Mouse (Mus musculus) kidney, adult 2 months (tissue): ENCODE results near the gene Iqschfp.

Source experiments
- CTCF ChIP-seq: fragments of 200-500 bp; conservative IDR thresholded peaks from 2 replicates; pipeline ENCODE4 v1.5.1; 2011; ENCODE audit warnings: low read depth, mild to moderate bottlenecking, control low read depth, low read length, moderate library complexity, mixed read lengths; ENCODE audit not compliant: insufficient read depth, insufficient read length
- POLR2A ChIP-seq: fragments of 200-500 bp; IDR thresholded peaks from one replicate; pipeline ENCODE4 v1.6.1; 2011; ENCODE audit warnings: low read depth, low read length, control low read depth

- TF ChIP-seq CTCF (no peak), POLR2A (no peak)
These were observed 528.9 kb downstream of the Iqschfp start for GRCm38 (mm10) chr3:68420927-68421326.
